Mouse (Mus musculus): Measurements from ENCODE around the gene Pkp1. TPM values are rescaled to one million over a fixed set of nuclear protein-coding genes. Genes with fewer than 3 reads are reported as not detected.

Gene Pkp1
- polyA plus RNA-seq, 1 experiment from 2014 or later: 0.11 TPM

GRCm38 (mm10) chr1:135847611-135848351 is 71.2 kb downstream of the Pkp1 start:
- no peak overlapping the region for H3K4me3 ChIP-seq (ENCODE audit: low read depth, low read length)
- no peak overlapping the region for H3K27ac ChIP-seq (ENCODE audit: low read depth, low read length)
- no peak overlapping the region for H3K4me2 ChIP-seq (ENCODE audit: low read depth, low read length, severe bottlenecking)
- H3K27me3 ChIP-seq (ENCODE audit: control insufficient read depth, insufficient read depth, low read length): no peaks in the 10 kb centered on the region
- H3K4me1 ChIP-seq (replicated peaks; ENCODE audit: control insufficient read depth, insufficient read depth, low read length): no peaks in the 10 kb centered on the region; the same call in 1 of the 2 replicates
- no peaks in the 10 kb centered on the region for H3K36me3 ChIP-seq (ENCODE audit: control insufficient read depth, insufficient read depth, low read length)
- DNase-seq (ENCODE audit: low spot score) (no peak), ATAC-seq (replicated peaks; ENCODE audit: low FRiP score) (no peak)
- 83% methylated on average over 16 of the region's 17 CpGs for WGBS
- no peak overlapping the region for H3K9ac ChIP-seq (ENCODE audit: low read length)
- no peaks in the 10 kb centered on the region for H3K9me3 ChIP-seq (ENCODE audit: control insufficient read depth, low read length)

DNA sequence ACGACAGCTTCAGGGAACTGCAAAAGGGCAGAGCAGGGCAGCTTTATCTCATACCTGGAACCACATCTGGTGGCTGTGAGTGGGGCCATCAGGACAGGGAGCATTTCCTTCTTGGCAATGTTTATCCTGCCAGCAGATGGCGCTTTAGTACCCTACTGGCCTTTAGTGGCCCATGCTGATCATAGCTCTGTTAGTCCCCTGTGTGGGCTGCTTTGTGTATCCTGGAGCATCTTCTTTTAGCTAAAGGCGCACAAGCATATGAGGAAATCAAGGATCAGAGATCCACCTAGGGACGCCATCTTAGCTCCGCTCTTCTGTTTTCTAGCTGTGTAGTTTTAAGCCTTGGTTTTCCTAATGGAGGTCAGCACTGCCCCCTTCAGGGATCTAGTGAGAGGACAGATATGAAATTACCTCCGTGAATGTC is 71.9 kb downstream of the Pkp1 start:
- no peaks in the 10 kb centered on the region for H3K9me3 ChIP-seq (ENCODE audit: control insufficient read depth, low read length)
- no peak overlapping the region for H3K9ac ChIP-seq (ENCODE audit: low read length)
- no peaks in the 10 kb centered on the region; the same call in 1 of the 2 replicates for H3K4me1 ChIP-seq (replicated peaks; ENCODE audit: control insufficient read depth, insufficient read depth, low read length)
- no peaks in the 10 kb centered on the region for H3K36me3 ChIP-seq (ENCODE audit: control insufficient read depth, insufficient read depth, low read length)
- peak; percentile 75 for DNase-seq (ENCODE audit: low spot score)
- ATAC-seq (replicated peaks; ENCODE audit: low FRiP score): no peak
- 27% methylated on average over 6 of the region's 6 CpGs for WGBS
- H3K4me3 ChIP-seq (ENCODE audit: low read depth, low read length): no peak overlapping the region
- no peak overlapping the region for H3K27ac ChIP-seq (ENCODE audit: low read depth, low read length)
- H3K4me2 ChIP-seq (ENCODE audit: low read depth, low read length, severe bottlenecking): no peak overlapping the region
- no peaks in the 10 kb centered on the region for H3K27me3 ChIP-seq (ENCODE audit: control insufficient read depth, insufficient read depth, low read length)

GRCm38 (mm10) chr1:135846632-135847031 is 72.4 kb downstream of the Pkp1 start:
- ATAC-seq (replicated peaks; ENCODE audit: low FRiP score) (no peak), DNase-seq (ENCODE audit: low spot score) (no peak)
- no peaks in the 10 kb centered on the region for H3K9me3 ChIP-seq (ENCODE audit: control insufficient read depth, low read length)
- no peak overlapping the region for H3K4me3 ChIP-seq (ENCODE audit: low read depth, low read length)
- no peaks in the 10 kb centered on the region for H3K36me3 ChIP-seq (ENCODE audit: control insufficient read depth, insufficient read depth, low read length)
- 72% methylated on average over 5 of the region's 5 CpGs for WGBS
- no peak overlapping the region for H3K27ac ChIP-seq (ENCODE audit: low read depth, low read length)
- no peak overlapping the region for H3K9ac ChIP-seq (ENCODE audit: low read length)
- no peaks in the 10 kb centered on the region; the same call in 1 of the 2 replicates for H3K4me1 ChIP-seq (replicated peaks; ENCODE audit: control insufficient read depth, insufficient read depth, low read length)
- H3K27me3 ChIP-seq (ENCODE audit: control insufficient read depth, insufficient read depth, low read length): no peaks in the 10 kb centered on the region
- H3K4me2 ChIP-seq (ENCODE audit: low read depth, low read length, severe bottlenecking): no peak overlapping the region

DNA sequence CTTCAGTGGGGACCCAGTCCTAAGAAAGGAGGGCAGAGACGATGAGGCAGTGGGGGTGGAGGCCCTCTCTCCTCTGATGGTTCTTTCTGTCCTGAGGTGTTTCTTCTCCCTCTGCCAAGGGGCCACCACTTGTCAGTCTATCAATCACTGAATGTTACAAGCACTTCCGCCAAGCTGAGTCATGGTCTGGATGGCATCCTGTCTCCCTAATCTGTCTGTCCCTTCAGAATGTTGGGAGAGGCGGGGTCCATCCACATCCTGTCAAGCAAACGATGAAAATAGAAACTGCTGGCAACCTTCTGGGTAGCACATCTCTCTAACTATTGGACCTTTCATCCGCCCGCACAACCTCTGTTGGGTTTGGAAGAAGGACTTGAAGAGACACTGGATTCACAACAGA is 74.5 kb downstream of the Pkp1 start:
- Histone ChIP-seq H3K9ac (ENCODE audit: low read length) (no peak overlapping the region), H3K36me3 (ENCODE audit: control insufficient read depth, insufficient read depth, low read length) (no peaks in the 10 kb centered on the region), H3K4me1 (replicated peaks; ENCODE audit: control insufficient read depth, insufficient read depth, low read length) (no peaks in the 10 kb centered on the region), H3K27ac (ENCODE audit: low read depth, low read length) (no peak overlapping the region), H3K9me3 (ENCODE audit: control insufficient read depth, low read length) (no peaks in the 10 kb centered on the region), H3K27me3 (ENCODE audit: control insufficient read depth, insufficient read depth, low read length) (no peaks in the 10 kb centered on the region), H3K4me3 (ENCODE audit: low read depth, low read length) (no peak overlapping the region), H3K4me2 (ENCODE audit: low read depth, low read length, severe bottlenecking) (no peak overlapping the region)
- WGBS: 91% methylated on average over 6 of the region's 6 CpGs
- ATAC-seq (replicated peaks; ENCODE audit: low FRiP score): no peak
- DNase-seq (ENCODE audit: low spot score): no peak

GRCm38 (mm10) chr1:135843519-135844262 is 75.3 kb downstream of the Pkp1 start:
- H3K9ac ChIP-seq (ENCODE audit: low read length): no peak overlapping the region
- H3K27me3 ChIP-seq (ENCODE audit: control insufficient read depth, insufficient read depth, low read length): no peaks in the 10 kb centered on the region
- H3K27ac ChIP-seq (ENCODE audit: low read depth, low read length): no peak overlapping the region
- DNase-seq (ENCODE audit: low spot score) (no peak), ATAC-seq (replicated peaks; ENCODE audit: low FRiP score) (no peak)
- H3K9me3 ChIP-seq (ENCODE audit: control insufficient read depth, low read length): no peaks in the 10 kb centered on the region
- no peak overlapping the region for H3K4me2 ChIP-seq (ENCODE audit: low read depth, low read length, severe bottlenecking)
- H3K4me1 ChIP-seq (replicated peaks; ENCODE audit: control insufficient read depth, insufficient read depth, low read length): no peaks in the 10 kb centered on the region
- H3K36me3 ChIP-seq (ENCODE audit: control insufficient read depth, insufficient read depth, low read length): no peaks in the 10 kb centered on the region
- 88% methylated on average over 10 of the region's 10 CpGs for WGBS
- no peak overlapping the region for H3K4me3 ChIP-seq (ENCODE audit: low read depth, low read length)

- Histone ChIP-seq H3K4me3 (ENCODE audit: low read depth, low read length) (no peak overlapping the region), H3K27me3 (ENCODE audit: control insufficient read depth, insufficient read depth, low read length) (no peaks in the 10 kb centered on the region), H3K27ac (ENCODE audit: low read depth, low read length) (no peak overlapping the region), H3K36me3 (ENCODE audit: control insufficient read depth, insufficient read depth, low read length) (no peaks in the 10 kb centered on the region), H3K9me3 (ENCODE audit: control insufficient read depth, low read length) (no peaks in the 10 kb centered on the region), H3K4me1 (replicated peaks; ENCODE audit: control insufficient read depth, insufficient read depth, low read length) (no peaks in the 10 kb centered on the region), H3K9ac (ENCODE audit: low read length) (no peak overlapping the region), H3K4me2 (ENCODE audit: low read depth, low read length, severe bottlenecking) (no peak overlapping the region)
- DNase-seq (ENCODE audit: low spot score) (no peak), ATAC-seq (replicated peaks; ENCODE audit: low FRiP score) (no peak)
- WGBS: 76% methylated on average over 15 of the region's 15 CpGs
Observed at GRCm38 (mm10) chr1:135840675-135841395, 78.2 kb downstream of the Pkp1 start.

- Histone ChIP-seq H3K9ac (ENCODE audit: low read length) (no peak overlapping the region), H3K27me3 (ENCODE audit: control insufficient read depth, insufficient read depth, low read length) (no peaks in the 10 kb centered on the region), H3K36me3 (ENCODE audit: control insufficient read depth, insufficient read depth, low read length) (no peaks in the 10 kb centered on the region), H3K27ac (ENCODE audit: low read depth, low read length) (no peak overlapping the region), H3K4me1 (replicated peaks; ENCODE audit: control insufficient read depth, insufficient read depth, low read length) (no peaks in the 10 kb centered on the region), H3K9me3 (ENCODE audit: control insufficient read depth, low read length) (no peaks in the 10 kb centered on the region), H3K4me3 (ENCODE audit: low read depth, low read length) (no peak overlapping the region), H3K4me2 (ENCODE audit: low read depth, low read length, severe bottlenecking) (no peak overlapping the region)
- no peak for DNase-seq (ENCODE audit: low spot score)
- ATAC-seq (replicated peaks; ENCODE audit: low FRiP score): no peak
- WGBS: 89% methylated on average over 6 of the region's 6 CpGs
Observed at GRCm38 (mm10) chr1:135839065-135839464, 79.9 kb downstream of the Pkp1 start.

- Histone ChIP-seq H3K27ac (ENCODE audit: low read depth, low read length) (no peak overlapping the region), H3K36me3 (ENCODE audit: control insufficient read depth, insufficient read depth, low read length) (no peaks in the 10 kb centered on the region), H3K4me2 (ENCODE audit: low read depth, low read length, severe bottlenecking) (no peak overlapping the region), H3K9me3 (ENCODE audit: control insufficient read depth, low read length) (no peaks in the 10 kb centered on the region), H3K4me1 (replicated peaks; ENCODE audit: control insufficient read depth, insufficient read depth, low read length) (no peaks in the 10 kb centered on the region), H3K27me3 (ENCODE audit: control insufficient read depth, insufficient read depth, low read length) (no peaks in the 10 kb centered on the region), H3K9ac (ENCODE audit: low read length) (no peak overlapping the region), H3K4me3 (ENCODE audit: low read depth, low read length) (no peak overlapping the region)
- DNase-seq (ENCODE audit: low spot score) (no peak), ATAC-seq (replicated peaks; ENCODE audit: low FRiP score) (no peak)
- WGBS: 77% methylated on average over 4 of the region's 4 CpGs
Observed at GRCm38 (mm10) chr1:135838626-135839025, 80.4 kb downstream of the Pkp1 start.

All from forebrain, embryonic 11.5 days (tissue).